Mouse (Mus musculus) retina, postnatal 7 days (tissue): Measurements from ENCODE around the gene Ldah.
"Not testable (repeated sequence)": the region's sequence is repeated elsewhere in the genome, so short reads cannot be mapped to it uniquely, and the experiment has no call there.

ENCODE experiments used
- DNase-seq: peaks from one replicate; pipeline ENCODE4 v3.0.0-alpha.2; 2012; ENCODE audit warnings: low read depth, low spot score

The Ldah gene

DNA sequence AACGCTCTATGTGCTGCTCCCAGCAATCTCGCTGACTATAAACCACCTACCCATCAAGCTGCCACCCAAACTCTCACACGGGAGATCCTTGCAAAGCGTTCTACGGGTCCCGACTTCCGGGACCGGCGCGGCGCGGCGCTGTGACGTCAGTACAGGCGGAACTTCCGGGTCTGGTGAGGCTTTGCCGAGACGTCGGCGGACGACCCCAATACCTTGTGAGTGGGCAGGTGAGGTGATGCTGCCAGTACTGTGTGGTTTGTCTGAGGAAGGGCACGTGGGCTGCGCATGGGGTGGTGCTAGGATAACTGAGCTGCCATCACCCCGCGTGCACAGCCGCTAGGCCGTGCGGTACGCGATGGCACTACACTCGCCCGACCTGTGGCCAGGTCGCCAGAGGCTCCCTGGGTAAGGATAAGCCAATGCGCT is at the start of gene Ldah:
Gene Ldah (plus strand): TSS at position 130 of the 426 bp plus-strand sequence.
- peak; percentile 82 for DNase-seq

DNA sequence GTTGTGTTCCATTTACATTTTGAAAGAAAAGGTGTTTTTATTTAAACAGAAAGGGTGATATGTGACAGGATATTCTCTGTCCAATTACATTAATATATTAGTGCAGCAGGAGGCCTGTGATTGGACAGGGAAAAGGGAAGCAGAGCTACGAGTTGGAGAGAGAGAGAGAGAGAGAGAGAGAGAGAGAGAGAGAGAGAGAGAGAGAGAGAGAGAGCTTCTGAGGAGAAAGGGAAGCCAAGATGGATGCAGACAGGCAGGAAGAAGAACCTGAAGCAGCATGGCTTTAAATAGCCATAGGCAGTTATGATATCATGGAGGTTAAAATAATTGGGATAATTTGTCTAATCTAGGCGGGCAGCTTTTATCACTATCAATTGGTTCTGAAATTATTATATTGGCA is 40.2 kb upstream of the Ldah start:
- DNase-seq, result no peak

- no peak for DNase-seq
These were observed 27.0 kb upstream of the Ldah start for GRCm38 (mm10) chr12:8180921-8181320.

DNA sequence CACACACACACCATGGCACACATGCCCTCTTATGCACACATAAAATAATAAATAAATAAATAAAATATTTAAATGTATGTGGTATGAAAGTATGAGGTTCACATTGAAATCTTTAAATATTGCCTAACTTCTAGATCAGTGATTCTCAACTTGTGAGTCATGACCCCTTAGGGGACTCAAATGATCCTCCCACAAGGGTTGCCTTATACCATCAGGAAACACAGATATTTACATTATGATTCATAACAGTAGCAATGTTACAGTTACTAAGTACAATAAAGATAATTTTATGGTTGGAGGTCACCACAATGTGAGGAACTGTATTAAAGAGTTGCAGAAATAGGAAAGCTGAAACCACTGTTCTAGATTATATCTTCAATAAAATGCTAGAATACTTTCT is 26.2 kb upstream of the Ldah start:
- no peak for DNase-seq

GRCm38 (mm10) chr12:8184518-8184917 is 23.4 kb upstream of the Ldah start:
- no peak for DNase-seq

- DNase-seq, result no peak
These were observed 19.7 kb upstream of the Ldah start for GRCm38 (mm10) chr12:8188161-8188560.

- not testable (repeated sequence) for DNase-seq
These were observed 18.9 kb upstream of the Ldah start for GRCm38 (mm10) chr12:8188796-8189535.

GRCm38 (mm10) chr12:8189722-8190121 is 18.2 kb upstream of the Ldah start:
- no peak for DNase-seq

- DNase-seq, result no peak
These were observed 2.2 kb upstream of the Ldah start for GRCm38 (mm10) chr12:8205721-8206120.

- DNase-seq, result no peak
These were observed 329 bp upstream of the Ldah start for GRCm38 (mm10) chr12:8207578-8207977.

DNA sequence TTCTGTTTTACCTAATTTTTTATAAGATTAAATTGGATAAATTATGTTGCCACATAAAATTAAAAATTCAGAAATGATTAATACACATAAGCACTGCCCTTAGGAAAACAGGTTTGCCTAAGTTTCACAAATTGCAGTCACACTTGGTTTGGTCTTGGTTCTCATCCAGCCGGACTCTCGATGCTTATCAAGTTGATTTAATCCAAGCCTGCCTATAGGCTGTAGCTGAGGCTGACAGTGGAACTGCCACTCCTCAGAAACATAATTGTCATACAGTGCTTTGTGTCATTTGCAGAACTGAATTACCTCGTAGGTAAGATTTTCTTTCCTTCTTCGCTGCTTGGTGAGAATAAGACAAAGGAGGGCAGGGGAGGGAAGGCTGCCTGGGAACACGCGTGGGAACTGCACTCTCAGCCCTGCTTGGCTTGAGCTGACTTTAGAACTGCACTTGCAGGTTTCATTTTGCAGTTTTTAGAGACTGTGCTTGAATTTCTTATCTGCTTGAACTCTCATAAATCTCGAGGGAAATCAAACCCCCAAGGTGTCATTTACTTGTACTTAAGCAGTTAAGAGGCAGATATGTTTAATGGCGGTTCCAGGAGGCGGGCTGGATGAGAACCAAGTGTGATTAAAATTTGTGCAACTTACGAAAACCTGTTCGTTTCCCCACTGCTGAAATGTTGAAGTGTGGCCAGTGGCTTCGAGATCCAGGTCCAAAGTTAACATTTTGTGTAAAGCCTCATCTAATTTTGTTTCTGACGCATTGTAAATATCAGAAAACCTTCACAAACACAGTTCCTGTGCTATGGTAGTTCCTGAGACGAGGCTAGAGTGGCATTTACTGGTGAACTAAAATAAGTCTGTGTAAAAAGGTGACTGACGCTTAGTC is 8.7 kb downstream of the Ldah start:
- no peak for DNase-seq

DNA sequence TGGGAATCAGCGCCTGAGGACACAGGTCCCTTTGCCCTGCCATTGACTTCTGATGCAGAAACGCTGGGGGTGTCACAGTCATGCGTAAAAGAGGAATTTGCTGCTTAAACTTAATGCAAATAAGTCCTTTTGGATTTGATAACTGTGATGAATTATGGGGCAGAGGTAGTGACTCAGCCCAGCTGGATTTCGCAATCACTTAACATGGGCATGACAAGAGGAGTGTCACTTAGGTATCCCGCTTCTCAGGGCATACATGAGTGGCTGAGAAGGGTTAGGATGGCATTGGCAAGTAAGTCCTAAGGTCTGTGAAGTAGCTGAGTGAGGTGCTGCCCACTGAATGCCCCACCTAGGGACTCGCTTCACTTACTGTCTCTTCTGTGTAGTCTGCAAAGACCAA is 15.1 kb downstream of the Ldah start:
- DNase-seq, result no peak

- no peak for DNase-seq
These were observed 23.2 kb downstream of the Ldah start for GRCm38 (mm10) chr12:8231101-8231500.

GRCm38 (mm10) chr12:8232679-8233078 is 24.8 kb downstream of the Ldah start:
- DNase-seq, result peak; percentile 20

DNA sequence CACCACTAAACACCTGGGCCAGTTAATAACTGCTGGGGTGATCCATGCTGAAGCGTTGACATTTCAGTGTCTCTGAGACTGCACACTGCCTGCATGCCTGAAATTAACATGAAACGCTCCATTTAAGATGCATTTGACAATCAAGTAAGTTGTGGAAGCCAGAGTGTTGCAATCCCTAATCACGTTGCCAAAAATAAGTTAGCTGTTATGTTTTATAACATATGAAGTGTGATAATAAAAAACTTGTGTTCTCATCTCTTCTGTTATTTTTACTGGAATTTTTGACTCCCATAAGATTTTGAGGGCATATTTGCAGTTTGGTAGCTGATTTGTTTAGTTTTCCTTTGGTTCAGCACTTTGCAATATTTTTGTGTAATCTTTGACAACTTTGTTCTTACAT is 34.3 kb downstream of the Ldah start:
- no peak for DNase-seq

GRCm38 (mm10) chr12:8244746-8245145 is 36.8 kb downstream of the Ldah start:
- DNase-seq, result no peak

- no peak for DNase-seq
These were observed 52.4 kb downstream of the Ldah start for GRCm38 (mm10) chr12:8260297-8260696.

DNA sequence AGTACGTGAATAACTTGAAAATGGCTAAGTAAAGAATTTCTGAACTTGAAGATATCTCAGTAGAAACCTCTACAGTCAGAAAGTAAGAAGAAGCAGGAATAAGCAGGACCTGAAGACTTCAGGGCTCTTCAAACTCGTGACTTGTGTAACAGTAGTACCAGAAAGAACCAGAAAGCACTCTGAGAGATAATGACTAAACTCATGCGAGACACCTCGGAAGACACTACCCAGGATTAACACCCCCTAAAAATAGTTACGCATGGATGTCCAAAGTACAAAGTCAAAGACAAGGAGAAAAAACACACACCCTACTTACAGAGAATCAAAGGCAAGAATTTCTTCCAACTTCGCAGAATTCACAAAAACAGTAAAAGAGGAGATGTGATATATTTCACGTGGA is 58.4 kb downstream of the Ldah start:
- DNase-seq, result no peak

- DNase-seq, result no peak
These were observed 61.7 kb downstream of the Ldah start for GRCm38 (mm10) chr12:8269627-8270026.

GRCm38 (mm10) chr12:8271405-8271804 is 63.5 kb downstream of the Ldah start:
- no peak for DNase-seq

DNA sequence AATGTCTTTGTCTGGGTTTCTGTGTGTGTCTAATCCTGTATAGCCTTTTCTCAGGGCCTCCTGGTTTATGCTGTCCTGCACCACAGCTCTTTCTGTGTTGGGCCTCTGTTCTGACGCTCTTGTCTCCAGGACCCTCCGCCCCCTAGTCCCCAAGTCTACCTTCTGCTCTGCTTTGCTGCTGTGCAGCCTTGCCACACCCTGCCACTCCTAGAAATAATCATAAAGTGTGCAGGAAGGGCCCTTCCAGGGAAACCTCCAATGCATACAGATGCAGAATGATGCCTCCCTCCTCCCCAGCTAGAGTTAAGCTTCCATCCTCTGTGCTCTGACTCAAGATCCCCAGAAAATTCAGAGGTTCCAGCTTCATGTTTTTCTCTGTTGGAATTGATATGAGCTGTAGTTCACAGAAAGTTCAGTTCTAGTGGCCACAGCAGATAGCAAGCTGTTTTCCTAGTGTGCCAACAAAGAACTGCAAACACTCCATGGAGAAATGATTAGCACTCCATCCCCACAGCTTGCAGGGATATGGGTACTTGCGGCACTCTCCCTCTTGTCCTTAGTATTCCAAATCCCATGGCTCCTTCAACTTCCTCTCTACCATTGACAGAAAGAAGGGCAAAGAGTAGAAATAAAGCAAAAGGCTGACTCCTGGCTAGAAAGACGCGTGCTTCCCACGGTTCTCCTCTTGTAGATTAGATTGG is 65.7 kb downstream of the Ldah start:
- no peak for DNase-seq

- DNase-seq, result no peak
These were observed 67.5 kb downstream of the Ldah start for GRCm38 (mm10) chr12:8275424-8275823.
